In genomic region chr19:54043851-54044250, GRCm38 (mm10) we compare ENCODE assay signal across 8 mouse cellular contexts. TPM values are rescaled to one million over a fixed set of nuclear protein-coding genes. Genes with fewer than 3 reads are reported as not detected.
A peak's percentile ranks its signal among the peaks of the same experiment; 100 is the strongest.
DNase-seq lines count a peak whose midpoint lies in the region; ATAC-seq and TF ChIP-seq lines count a peak whose summit lies in the region.

Gene Adra2a (plus strand): TSS chr19:54044151.

- H3K4me1 ChIP-seq in cerebellum, adult 2 months (ENCODE audit: control insufficient read depth, insufficient read depth, low read length) = peaks cover 12% of the 10 kb centered on the region
- peaks cover 61% of the 10 kb centered on the region for H3K4me1 ChIP-seq in megakaryocyte, embryonic 14.5 days
- peaks cover 14% of the 10 kb centered on the region for H3K4me1 ChIP-seq in limb, embryonic 11.5 days (ENCODE audit: control insufficient read depth, insufficient read depth, low read length)
- peaks cover 35% of the 10 kb centered on the region for H3K4me1 ChIP-seq in stomach, embryonic 15.5 days

- peak within 1 kb of the TSS; percentile 63 for H3K4me3 ChIP-seq in cerebellum, adult 2 months (replicated peaks; ENCODE audit: insufficient read depth, low read depth, low read length)
- peak within 1 kb of the TSS; percentile 93 for H3K4me3 ChIP-seq in megakaryocyte, embryonic 14.5 days (replicated peaks)
- H3K4me3 ChIP-seq in limb, embryonic 11.5 days (ENCODE audit: low read depth, low read length) = peak within 1 kb of the TSS; percentile 41
- H3K4me3 ChIP-seq in stomach, embryonic 15.5 days (replicated peaks) = peak within 1 kb of the TSS; percentile 52

- H3K9me3 ChIP-seq in megakaryocyte, embryonic 14.5 days = no peaks in the 10 kb centered on the region
- no peaks in the 10 kb centered on the region for H3K9me3 ChIP-seq in limb, embryonic 11.5 days (ENCODE audit: control insufficient read depth, low read length)
- H3K9me3 ChIP-seq in stomach, embryonic 15.5 days = no peaks in the 10 kb centered on the region

- no peak for TF ChIP-seq POLR2A in cerebellum, adult 2 months (IDR thresholded peaks at IDR 0.05; ENCODE audit: borderline replicate concordance, insufficient read depth, low read length)

- H3K36me3 ChIP-seq in megakaryocyte, embryonic 14.5 days (replicated peaks; ENCODE audit: low read length) = no peaks in the 10 kb centered on the region
- H3K36me3 ChIP-seq in limb, embryonic 11.5 days (ENCODE audit: control insufficient read depth, insufficient read depth, low read length) = no peaks in the 10 kb centered on the region
- H3K36me3 ChIP-seq in stomach, embryonic 15.5 days = no peaks in the 10 kb centered on the region

- 84% methylated on average over 5 of the region's 5 CpGs for WGBS in cerebellum, adult 2 months
- WGBS in limb, embryonic 11.5 days = 70% methylated on average over 5 of the region's 5 CpGs
- WGBS in stomach, embryonic 15.5 days = 73% methylated on average over 5 of the region's 5 CpGs

- peak within 1 kb of the TSS; percentile 12; the same call in 1 of the 2 replicates for H3K9ac ChIP-seq in limb, embryonic 11.5 days (ENCODE audit: low read length)
- no peak within 1 kb of the TSS; the same call in 1 of the 2 replicates for H3K9ac ChIP-seq in stomach, embryonic 15.5 days

- H3K4me2 ChIP-seq in limb, embryonic 11.5 days (ENCODE audit: low read depth, severe bottlenecking) = peak within 1 kb of the TSS; percentile 90
- H3K4me2 ChIP-seq in stomach, embryonic 15.5 days = peak within 1 kb of the TSS; percentile 98

- TF ChIP-seq CTCF in cerebellum, adult 2 months (IDR thresholded peaks at IDR 0.05; ENCODE audit: borderline replicate concordance, insufficient read depth, low read depth, low read length) = no peak

- no peak within 1 kb of the TSS for H3K27ac ChIP-seq in cerebellum, adult 2 months (ENCODE audit: insufficient read depth, low read length)
- no peak within 1 kb of the TSS for H3K27ac ChIP-seq in limb, embryonic 11.5 days (replicated peaks; ENCODE audit: low read depth, low read length)
- H3K27ac ChIP-seq in stomach, embryonic 15.5 days = no peak within 1 kb of the TSS

- ATAC-seq in megakaryocyte, adult 5-6 weeks (ENCODE audit: poor library complexity, severe bottlenecking) = no peak
- ATAC-seq in limb, embryonic 11.5 days (ENCODE audit: insufficient number of reproducible peaks, low FRiP score, low TSS enrichment, low read depth) = no peak
- ATAC-seq in stomach, embryonic 15.5 days (ENCODE audit: insufficient read depth, low FRiP score, low read depth) = no peak

- no peak for DNase-seq in cerebellum, adult 2 months
- DNase-seq in cerebellum, adult 9-10 months = no peak
- DNase-seq in limb, embryonic 11.5 days (ENCODE audit: low spot score) = no peak
- DNase-seq in T-cell, adult 2 months (ENCODE audit: low spot score) = no peak
- DNase-seq in cerebellum, postnatal 36 days = no peak

- H3K27me3 ChIP-seq in cerebellum, adult 2 months (ENCODE audit: control insufficient read depth, insufficient read depth, low read length) = peaks cover 4% of the 10 kb centered on the region; the same call in 1 of the 2 replicates
- H3K27me3 ChIP-seq in megakaryocyte, embryonic 14.5 days (replicated peaks) = peaks cover 70% of the 10 kb centered on the region
- peaks cover 41% of the 10 kb centered on the region for H3K27me3 ChIP-seq in limb, embryonic 11.5 days (ENCODE audit: control insufficient read depth, insufficient read depth, low read length)
- H3K27me3 ChIP-seq in stomach, embryonic 15.5 days (replicated peaks) = peaks cover 29% of the 10 kb centered on the region

RNA-seq across cellular contexts. Expression of gene Adra2a, which starts in this region (rescaled TPM):
- polyA plus RNA-seq in cerebellum, adult 2 months (2012; rRNA removed) = 14.6 and 16.1 TPM in 2 replicates
- 4.3 TPM in 2 replicates for polyA plus RNA-seq in megakaryocyte, embryonic 14.5 days (2012; ENCODE audit: insufficient read depth, low replicate concordance)
- not detected in 2 replicates for total RNA-seq in megakaryocyte, adult 5-6 weeks (2015)
- total RNA-seq in megakaryocyte, adult 5-6 weeks (2017) = not detected in 2 replicates
- 0.14 TPM in 1 of 2 replicates, not detected in the other for polyA plus RNA-seq in limb, embryonic 11.5 days (2014; fragmentation: Nextera tagmentation; extraction: Ambion mirVana)
- polyA plus RNA-seq in stomach, embryonic 15.5 days (2015; fragmentation: Nextera tagmentation; extraction: Ambion mirVana) = 0.58 and 0.93 TPM in 2 replicates

Comparison
In these comparisons a context has a peak if more than half of its experiments do, and no peak if none do; other contexts are left out.
1. H3K4me3 ChIP-seq: peak in every context shown above with its lines; median percentile 93 in megakaryocyte, embryonic 14.5 days; 63 in cerebellum, adult 2 months; 52 in stomach, embryonic 15.5 days; 41 in limb, embryonic 11.5 days.